Mouse (Mus musculus) liver, embryonic 11.5 days (tissue): ENCODE data around the gene Natd1. TPM values are rescaled to one million over a fixed set of nuclear protein-coding genes. Genes with fewer than 3 reads are reported as not detected.

Experiments used
- ATAC-seq: fragments of 200-750 bp; cut with Nextera tagmentation; replicated peaks from 2 replicates; pipeline ENCODE4 v1.8.0; 2017; ENCODE audit warnings: moderate number of reproducible peaks, mild to moderate bottlenecking, moderate TSS enrichment, moderate library complexity; ENCODE audit not compliant: low FRiP score
- DNase-seq: peaks from one replicate; pipeline ENCODE4 v3.0.0-alpha.2; 2017; ENCODE audit warnings: low spot score
- H3K27ac ChIP-seq: fragments of 300-500 bp; sonication (generic); 2 replicates; pipeline ENCODE4 v1.5.1; 2014; ENCODE audit warnings: mild to moderate bottlenecking, low read depth, low read length, control low read depth
- H3K27me3 ChIP-seq: fragments of 300-500 bp; sonication (generic); replicated peaks from 2 replicates; pipeline ENCODE4 v1.6.1; 2014; ENCODE audit warnings: low read length, mixed read lengths; ENCODE audit not compliant: control insufficient read depth, insufficient read depth
- H3K36me3 ChIP-seq: fragments of 300-500 bp; sonication (generic); 2 replicates; pipeline ENCODE4 v1.6.1; 2014; ENCODE audit warnings: mild to moderate bottlenecking, low read length, moderate library complexity, mixed read lengths; ENCODE audit not compliant: control insufficient read depth, insufficient read depth
- H3K4me1 ChIP-seq: fragments of 300-500 bp; sonication (generic); replicated peaks from 2 replicates; pipeline ENCODE4 v1.6.1; 2014; ENCODE audit warnings: low read length, mixed read lengths; ENCODE audit not compliant: control insufficient read depth, insufficient read depth
- H3K4me2 ChIP-seq: fragments of 300-500 bp; sonication (generic); 2 replicates; pipeline ENCODE4 v1.6.1; 2014; ENCODE audit warnings: mild to moderate bottlenecking, control low read depth, moderate library complexity
- H3K4me3 ChIP-seq: fragments of 300-500 bp; sonication (generic); 2 replicates; pipeline ENCODE4 v1.5.1; 2014; ENCODE audit warnings: low read depth, low read length, control low read depth
- H3K9ac ChIP-seq: fragments of 300-500 bp; sonication (generic); 2 replicates; pipeline ENCODE4 v1.6.1; 2014; ENCODE audit warnings: low read depth, low read length, control low read depth
- H3K9me3 ChIP-seq: fragments of 300-500 bp; sonication (generic); 2 replicates; pipeline ENCODE4 v1.6.1; 2016; ENCODE audit warnings: low read length, inconsistent platforms, mixed read lengths; ENCODE audit not compliant: control insufficient read depth
- WGBS: fragments of 180-500 bp; shearing (Covaris S2); extraction: QIAGEN DNeasy Blood & Tissue Kit; methylation state at CpG from one replicate; pipeline ENCODE4 v1.1.7; 2014; 5-methylcytosine and 5-hydroxymethylcytosine counted together
- polyA plus RNA-seq: library from polyadenylated mRNA; unstranded; fragments of >200 nt; fragmentation: Nextera tagmentation; extraction: Ambion mirVana; gene quantifications from 2 replicates; pipeline ENCODE4 v1.2.1, GENCODE M21; 2014

Natd1 gene
- polyA plus RNA-seq, 1 experiment from 2014 or later, result 11.2 TPM

- Histone ChIP-seq H3K9me3 (no peaks in the 10 kb centered on the region), H3K9ac (peak overlapping the region; percentile 50; the same call in 1 of the 2 replicates), H3K4me1 (peaks cover 43% of the 10 kb centered on the region), H3K4me3 (peak overlapping the region; percentile 7; the same call in 1 of the 2 replicates), H3K36me3 (no peaks in the 10 kb centered on the region; the same call in 1 of the 2 replicates), H3K27me3 (no peaks in the 10 kb centered on the region), H3K27ac (peak overlapping the region; percentile 8; the same call in 1 of the 2 replicates), H3K4me2 (peak overlapping the region; percentile 50)
- ATAC-seq, result peak; percentile 59
- DNase-seq, result peak; percentile 80
- WGBS, result under 1% methylated on average over 9 of the region's 9 CpGs
These were observed 12.7 kb upstream of the Natd1 start for GRCm38 (mm10) chr11:60927264-60927663.

GRCm38 (mm10) chr11:60924981-60925380 is 10.4 kb upstream of the Natd1 start:
- peak overlapping the region; percentile 54 for H3K27ac ChIP-seq
- ATAC-seq, result peak; percentile 48
- peak overlapping the region; percentile 34; the same call in 1 of the 2 replicates for H3K9ac ChIP-seq
- 68% methylated on average over 1 of the region's 1 CpGs for WGBS
- peaks cover 3% of the 10 kb centered on the region; the same call in 1 of the 2 replicates for H3K36me3 ChIP-seq
- H3K27me3 ChIP-seq, result no peaks in the 10 kb centered on the region
- no peaks in the 10 kb centered on the region for H3K9me3 ChIP-seq
- no peak for DNase-seq
- peaks cover 38% of the 10 kb centered on the region for H3K4me1 ChIP-seq
- no peak overlapping the region for H3K4me3 ChIP-seq
- peak overlapping the region; percentile 42 for H3K4me2 ChIP-seq

- DNase-seq, result no peak
- H3K9me3 ChIP-seq, result no peaks in the 10 kb centered on the region
- H3K9ac ChIP-seq, result peak overlapping the region; percentile 34; the same call in 1 of the 2 replicates
- peak overlapping the region; percentile 42 for H3K4me2 ChIP-seq
- H3K4me1 ChIP-seq, result peaks cover 38% of the 10 kb centered on the region
- peaks cover 3% of the 10 kb centered on the region; the same call in 1 of the 2 replicates for H3K36me3 ChIP-seq
- 40% methylated on average over 6 of the region's 6 CpGs for WGBS
- H3K4me3 ChIP-seq, result no peak overlapping the region
- H3K27ac ChIP-seq, result peak overlapping the region; percentile 54
- ATAC-seq, result peak; percentile 94
- H3K27me3 ChIP-seq, result no peaks in the 10 kb centered on the region
These were observed 9.9 kb upstream of the Natd1 start for GRCm38 (mm10) chr11:60924498-60924897.

- no peak for DNase-seq
- WGBS, result 77% methylated on average over 5 of the region's 5 CpGs
- H3K4me2 ChIP-seq, result no peak overlapping the region
These were observed 8.4 kb upstream of the Natd1 start for GRCm38 (mm10) chr11:60922964-60923363.

GRCm38 (mm10) chr11:60922195-60922594 is 7.6 kb upstream of the Natd1 start:
- Histone ChIP-seq H3K36me3 (peaks cover 3% of the 10 kb centered on the region; the same call in 1 of the 2 replicates), H3K9ac (no peak overlapping the region; the same call in 1 of the 2 replicates), H3K4me3 (no peak overlapping the region), H3K27me3 (no peaks in the 10 kb centered on the region), H3K4me2 (0 out of 2 replicates have a peak overlapping the region, but pooled peaks have one; percentile 1), H3K27ac (no peak overlapping the region), H3K9me3 (no peaks in the 10 kb centered on the region), H3K4me1 (peaks cover 34% of the 10 kb centered on the region)
- DNase-seq, result no peak
- WGBS, result 60% methylated on average over 1 of the region's 1 CpGs
- ATAC-seq, result peak; percentile 61

More at GRCm38 (mm10) chr11:60922964-60923363, 8.4 kb upstream of the Natd1 start:
- peaks cover 38% of the 10 kb centered on the region for H3K4me1 ChIP-seq
- ATAC-seq, result no peak
- H3K36me3 ChIP-seq, result peaks cover 3% of the 10 kb centered on the region; the same call in 1 of the 2 replicates
- no peak overlapping the region for H3K4me3 ChIP-seq
- H3K9ac ChIP-seq, result no peak overlapping the region
- no peaks in the 10 kb centered on the region for H3K9me3 ChIP-seq
- no peaks in the 10 kb centered on the region for H3K27me3 ChIP-seq
- H3K27ac ChIP-seq, result no peak overlapping the region

- H3K27me3 ChIP-seq, result no peaks in the 10 kb centered on the region
These were observed 5.5 kb upstream of the Natd1 start for GRCm38 (mm10) chr11:60920021-60920420.

GRCm38 (mm10) chr11:60915201-60915600 is 651 bp upstream of the Natd1 start:
- DNase-seq (no peak), ATAC-seq (no peak)
- Histone ChIP-seq H3K27ac (no peak overlapping the region), H3K27me3 (no peaks in the 10 kb centered on the region), H3K36me3 (no peaks in the 10 kb centered on the region), H3K4me2 (no peak overlapping the region), H3K9me3 (no peaks in the 10 kb centered on the region), H3K4me3 (no peak overlapping the region), H3K9ac (no peak overlapping the region), H3K4me1 (peaks cover 13% of the 10 kb centered on the region)
- WGBS, result 64% methylated on average over 4 of the region's 4 CpGs

More at GRCm38 (mm10) chr11:60920021-60920420, 5.5 kb upstream of the Natd1 start:
- peaks cover 3% of the 10 kb centered on the region; the same call in 1 of the 2 replicates for H3K36me3 ChIP-seq
- H3K4me3 ChIP-seq, result no peak overlapping the region
- no peak for DNase-seq
- WGBS, result 59% methylated on average over 2 of the region's 2 CpGs
- no peak for ATAC-seq
- H3K4me2 ChIP-seq, result no peak overlapping the region
- H3K27ac ChIP-seq, result no peak overlapping the region
- H3K4me1 ChIP-seq, result peaks cover 22% of the 10 kb centered on the region
- no peaks in the 10 kb centered on the region for H3K9me3 ChIP-seq
- H3K9ac ChIP-seq, result no peak overlapping the region

- Histone ChIP-seq H3K9me3 (no peaks in the 10 kb centered on the region), H3K4me3 (peak overlapping the region; percentile 90), H3K4me2 (peak overlapping the region; percentile 96), H3K27me3 (no peaks in the 10 kb centered on the region), H3K27ac (peak overlapping the region; percentile 14), H3K36me3 (no peaks in the 10 kb centered on the region), H3K9ac (peak overlapping the region; percentile 82), H3K4me1 (peaks cover 13% of the 10 kb centered on the region)
- DNase-seq, result peak; percentile 88
- peak; percentile 90 for ATAC-seq
- WGBS, result 1% methylated on average over 81 of the region's 86 CpGs
These were observed 1.0 kb downstream of the Natd1 start for GRCm38 (mm10) chr11:60913301-60914196.
